Mouse (Mus musculus): Measurements from ENCODE around the gene Cox6a2. TPM values are rescaled to one million over a fixed set of nuclear protein-coding genes. Genes with fewer than 3 reads are reported as not detected.

Gene Cox6a2
- under 1 TPM in 1 of 2 experiments, not detected in 1; 0.24 TPM for polyA plus RNA-seq (2017; shearing (Covaris generic))

GRCm38 (mm10) chr7:128206152-128206551 is at the start of gene Cox6a2:
TSS of gene Cox6a2 (minus strand) at chr7:128206387.

GRCm38 (mm10) chr7:128246496-128247391 is 40.6 kb upstream of the Cox6a2 start, which contains the start of gene Tgfb1i1:
TSS of gene Tgfb1i1 (plus strand) at chr7:128246812.

DNA sequence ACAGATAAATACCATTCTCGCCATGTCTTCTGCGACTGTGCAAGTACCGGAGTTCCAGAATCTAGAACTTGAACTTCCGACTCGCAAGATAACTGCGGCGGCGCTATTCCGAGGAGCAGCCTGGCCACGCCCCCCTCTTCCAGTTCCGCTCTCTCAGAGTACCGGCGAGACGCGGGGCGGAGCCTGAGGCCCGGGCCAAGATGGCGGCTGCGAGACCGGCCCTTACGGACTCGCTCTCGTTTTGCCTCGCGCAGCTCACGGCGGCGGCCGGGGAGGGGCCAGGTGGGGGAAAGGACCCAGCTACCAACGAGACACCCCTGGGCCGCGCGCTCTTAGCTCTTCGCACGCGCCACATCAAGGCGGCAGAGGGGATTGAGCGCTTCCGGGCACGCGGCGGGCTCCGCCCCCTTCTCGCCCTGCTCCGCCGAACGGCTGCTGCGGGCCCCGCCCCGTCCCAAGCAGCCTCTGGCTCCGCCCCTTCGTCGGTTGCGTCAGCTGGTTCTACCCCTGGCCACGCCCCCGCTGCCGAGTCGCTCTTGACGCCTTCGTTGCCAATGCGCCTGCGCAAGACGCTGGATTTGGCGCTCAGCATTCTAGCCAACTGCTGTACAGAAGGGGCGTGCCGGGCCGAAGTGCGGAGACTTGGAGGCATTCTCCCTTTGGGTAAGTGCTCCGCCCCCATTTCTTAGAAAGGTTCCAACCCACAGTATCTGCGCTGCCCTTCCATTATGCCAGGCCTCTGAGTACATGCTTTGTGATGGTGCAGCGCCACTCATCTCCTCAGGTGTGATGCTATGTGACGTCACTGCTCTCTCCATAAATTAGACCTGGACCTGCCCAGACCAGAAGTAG is 32.0 kb upstream of the Cox6a2 start, which contains the start of gene 9130023H24Rik:
9130023H24Rik (minus strand) TSS at position 105 of the 852 bp plus-strand sequence.

GRCm38 (mm10) chr7:128236856-128237592 is 30.8 kb upstream of the Cox6a2 start, which contains the start of gene Armc5:
TSS of gene Armc5 (plus strand) at chr7:128237342.

Other genes with a start within 250 kb of the Cox6a2 start
- gene Fus, start 238.9 kb downstream of the Cox6a2 start, polyA plus RNA-seq (2017; shearing (Covaris generic)): 100 to 1,000 TPM; 116 to 146 TPM
- gene Pycard, start 212.5 kb downstream of the Cox6a2 start, polyA plus RNA-seq (2017; shearing (Covaris generic)): 100 to 1,000 TPM; 420 to 581 TPM
- gene Trim72, start 202.4 kb downstream of the Cox6a2 start, polyA plus RNA-seq (2017; shearing (Covaris generic)): under 1 TPM in 1 of 2 experiments, not detected in 1; 0.16 TPM
- gene Itgam, start 143.7 kb downstream of the Cox6a2 start, polyA plus RNA-seq (2017; shearing (Covaris generic)): 1 to 10 TPM in 1 of 2 experiments, under 1 TPM in 1; 0.98 to 5.7 TPM
- gene Gm49368, start 143.7 kb downstream of the Cox6a2 start, polyA plus RNA-seq (2017; shearing (Covaris generic)): under 1 TPM in 1 of 2 experiments, not detected in 1; 0.64 TPM
- 1 to 10 TPM in 1 of 2 experiments, not detected in 1; 1.1 TPM for gene Itgax, start 76.8 kb downstream of the Cox6a2 start, polyA plus RNA-seq (2017; shearing (Covaris generic))
- gene Itgad, start 52.0 kb downstream of the Cox6a2 start, polyA plus RNA-seq (2017; shearing (Covaris generic)): 1 to 10 TPM; 1.6 to 2.9 TPM
- gene Armc5, start 31.0 kb upstream of the Cox6a2 start, polyA plus RNA-seq (2017; shearing (Covaris generic)): 10 to 100 TPM; 16.1 to 23.5 TPM
- 1 to 10 TPM; 1.4 to 2.4 TPM for gene 9130023H24Rik, start 31.6 kb upstream of the Cox6a2 start, polyA plus RNA-seq (2017; shearing (Covaris generic))
- under 1 TPM; 0.45 to 0.53 TPM for gene Tgfb1i1, start 40.4 kb upstream of the Cox6a2 start, polyA plus RNA-seq (2017; shearing (Covaris generic))
- gene Slc5a2, start 59.3 kb upstream of the Cox6a2 start, polyA plus RNA-seq (2017; shearing (Covaris generic)): under 1 TPM in 1 of 2 experiments, not detected in 1; 0.24 TPM
- gene BC017158, start 91.8 kb upstream of the Cox6a2 start, polyA plus RNA-seq (2017; shearing (Covaris generic)): 10 to 100 TPM; 15.9 to 18.8 TPM
- 100 to 1,000 TPM; 284 to 360 TPM for gene Rgs10, start 212.4 kb upstream of the Cox6a2 start, polyA plus RNA-seq (2017; shearing (Covaris generic))